Mouse (Mus musculus): ENCODE data around the gene Cabp2. TPM values are rescaled to one million over a fixed set of nuclear protein-coding genes. Genes with fewer than 3 reads are reported as not detected.
A peak's percentile ranks its signal among the peaks of the same experiment; 100 is the strongest.

Gene Cabp2
- total RNA-seq, 2 experiments from 2014 or later = not detected

GRCm38 (mm10) chr19:4075531-4075930, 5.8 kb upstream of the Cabp2 start:
- no peak for ATAC-seq (replicated peaks; ENCODE audit: poor library complexity)

GRCm38 (mm10) chr19:4079594-4079993, 1.8 kb upstream of the Cabp2 start:
- ATAC-seq (replicated peaks; ENCODE audit: poor library complexity) = peak; percentile 63

DNA sequence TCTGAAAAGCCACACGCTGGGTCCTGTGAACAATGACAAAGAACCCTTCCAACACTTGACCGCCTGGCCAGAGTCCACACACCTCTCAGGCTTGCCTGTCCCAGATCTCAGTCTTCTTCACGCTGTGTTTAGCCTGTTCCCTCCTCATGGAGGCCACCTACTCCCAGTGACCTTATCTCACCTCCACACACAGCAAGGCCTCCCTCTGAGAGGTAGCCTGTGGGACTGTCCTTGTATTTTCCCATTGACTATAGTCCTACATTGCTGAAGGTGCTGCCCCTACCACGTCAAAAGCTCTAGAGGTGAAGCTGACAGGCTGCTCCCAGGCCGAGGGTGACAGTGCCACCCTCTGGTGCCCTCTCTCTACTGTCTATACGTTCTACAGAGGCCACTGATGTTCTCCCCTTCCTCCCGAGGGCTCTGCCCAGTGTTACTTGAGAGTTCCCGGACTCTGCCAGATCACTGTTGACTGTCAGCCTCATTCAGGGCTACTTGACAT, 818 bp upstream of the Cabp2 start:
- ATAC-seq (replicated peaks; ENCODE audit: poor library complexity) = peak; percentile 79

- ATAC-seq (replicated peaks; ENCODE audit: poor library complexity) = no peak
These were observed 1.0 kb downstream of the Cabp2 start for GRCm38 (mm10) chr19:4082219-4082965.

- ATAC-seq (replicated peaks; ENCODE audit: poor library complexity) = no peak
These were observed 1.9 kb downstream of the Cabp2 start for GRCm38 (mm10) chr19:4083316-4083715.

DNA sequence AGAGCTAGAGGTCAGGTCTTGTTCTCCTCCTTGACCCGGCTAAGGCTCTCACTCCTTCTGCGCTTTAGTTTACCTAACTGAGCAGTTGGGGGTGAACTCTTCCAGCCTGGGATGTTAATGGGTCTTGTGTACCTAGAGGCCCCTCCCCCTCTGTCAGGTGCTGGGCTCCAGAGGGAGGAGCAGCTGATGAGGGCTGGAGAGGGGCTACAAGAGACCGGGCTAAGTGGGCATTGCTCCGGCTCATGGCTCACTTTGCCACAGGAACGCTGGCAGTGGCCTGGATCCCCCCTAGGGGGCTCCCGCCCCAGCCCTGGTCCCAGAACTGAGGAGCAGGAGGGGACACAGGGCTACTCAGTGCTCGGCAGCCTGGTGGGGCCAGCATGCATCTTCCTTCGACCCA, 2.4 kb downstream of the Cabp2 start:
- no peak for ATAC-seq (replicated peaks; ENCODE audit: poor library complexity)

DNA sequence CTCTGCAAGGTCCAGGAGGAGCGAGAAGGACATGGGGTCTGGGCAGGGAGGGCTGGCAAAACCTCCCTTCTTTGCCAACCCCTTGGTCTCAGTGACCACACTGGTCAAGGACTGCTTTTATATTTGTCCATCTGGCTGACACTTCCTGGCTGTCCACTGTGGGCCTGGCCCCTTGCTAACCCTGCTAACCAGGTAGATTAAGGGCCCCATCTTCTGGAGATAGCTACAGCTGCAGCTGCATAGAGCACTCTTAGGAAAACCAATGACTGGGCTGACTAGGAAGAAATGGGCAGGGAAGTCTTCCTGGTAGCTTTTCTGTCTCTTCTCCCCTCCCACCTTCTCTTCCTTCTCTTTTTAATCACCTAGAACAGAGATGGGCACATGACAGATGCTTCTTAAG, 3.6 kb downstream of the Cabp2 start:
- ATAC-seq (replicated peaks; ENCODE audit: poor library complexity) = no peak

DNA sequence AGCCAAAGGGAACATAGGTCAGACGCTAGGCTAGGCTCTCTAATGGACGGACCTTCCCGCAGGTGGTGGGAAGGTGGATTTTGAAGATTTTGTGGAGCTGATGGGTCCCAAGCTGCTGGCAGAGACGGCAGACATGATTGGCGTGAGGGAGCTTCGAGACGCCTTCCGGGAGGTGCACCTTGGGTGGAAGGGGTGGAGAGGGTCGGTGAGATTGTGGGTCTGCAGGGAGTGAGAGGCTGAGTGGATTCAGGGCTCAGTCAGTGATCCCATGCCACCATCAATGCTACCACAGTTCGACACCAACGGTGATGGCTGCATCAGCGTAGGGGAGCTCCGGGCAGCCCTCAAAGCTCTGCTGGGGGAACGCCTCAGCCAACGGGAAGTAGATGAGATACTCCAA, 4.8 kb downstream of the Cabp2 start:
- ATAC-seq (replicated peaks; ENCODE audit: poor library complexity) = no peak

DNA sequence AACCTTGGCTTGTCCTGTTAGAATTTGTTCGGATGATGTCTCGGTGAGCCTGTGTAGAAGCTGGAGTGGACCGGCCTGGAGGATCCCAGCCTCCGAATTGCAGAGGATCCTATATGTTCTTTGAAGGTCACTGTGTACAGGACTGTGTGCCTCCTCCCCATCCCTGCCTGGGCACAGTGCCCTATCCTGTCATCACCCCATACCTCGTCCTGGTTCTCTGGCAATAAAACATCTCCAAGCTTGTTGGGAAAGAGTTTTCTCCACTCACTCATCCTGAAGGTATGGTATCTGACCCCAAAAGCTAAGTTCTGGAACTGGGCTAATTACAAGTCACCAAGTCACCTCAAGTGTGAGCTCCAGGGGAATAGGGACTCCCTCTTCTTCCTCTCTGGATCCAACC, 5.7 kb downstream of the Cabp2 start:
- no peak for ATAC-seq (replicated peaks; ENCODE audit: poor library complexity)

DNA sequence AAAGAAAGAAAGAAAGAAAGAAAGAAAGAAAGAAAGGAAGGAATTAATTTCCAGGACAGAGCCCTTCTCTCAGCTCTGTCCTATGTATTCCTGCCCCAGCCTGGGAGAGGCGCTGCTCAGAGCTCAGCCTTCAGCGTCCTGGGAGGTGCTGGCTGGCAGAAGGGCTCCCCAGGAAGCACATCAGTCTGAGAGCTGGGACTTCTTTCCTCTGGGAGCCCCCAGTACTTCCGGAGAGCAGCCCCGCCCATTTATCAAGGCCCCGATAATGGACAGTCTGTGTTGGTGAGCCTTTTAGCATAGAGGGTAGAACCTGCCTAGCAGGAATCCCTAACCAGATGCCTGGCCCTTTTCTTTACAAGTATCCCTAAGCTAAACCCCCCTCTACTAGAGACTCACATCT, 6.8 kb downstream of the Cabp2 start:
- no peak for ATAC-seq (replicated peaks; ENCODE audit: poor library complexity)

GRCm38 (mm10) chr19:4089128-4089527, 7.8 kb downstream of the Cabp2 start:
- no peak for ATAC-seq (replicated peaks; ENCODE audit: poor library complexity)

DNA sequence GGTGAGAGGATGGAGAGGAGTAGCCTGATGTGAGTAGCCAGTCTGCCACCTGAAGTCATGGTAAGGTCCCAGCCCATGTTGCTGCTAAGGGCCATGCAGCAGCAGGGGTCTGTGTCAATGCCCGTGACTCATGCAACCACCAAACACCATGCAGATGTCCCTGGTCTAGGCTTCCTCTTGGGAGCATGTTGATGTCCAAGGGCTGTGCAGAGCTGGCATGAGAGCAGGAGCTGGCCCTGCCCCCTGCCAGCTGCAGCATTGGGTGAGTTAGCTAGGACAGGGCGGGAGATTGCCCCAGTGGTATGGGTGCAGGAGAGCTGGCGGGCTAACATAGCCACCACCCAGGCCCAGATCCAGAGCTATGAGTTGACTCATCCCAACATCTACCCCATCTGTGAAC, 9.1 kb downstream of the Cabp2 start:
- ATAC-seq (replicated peaks; ENCODE audit: poor library complexity) = no peak

DNA sequence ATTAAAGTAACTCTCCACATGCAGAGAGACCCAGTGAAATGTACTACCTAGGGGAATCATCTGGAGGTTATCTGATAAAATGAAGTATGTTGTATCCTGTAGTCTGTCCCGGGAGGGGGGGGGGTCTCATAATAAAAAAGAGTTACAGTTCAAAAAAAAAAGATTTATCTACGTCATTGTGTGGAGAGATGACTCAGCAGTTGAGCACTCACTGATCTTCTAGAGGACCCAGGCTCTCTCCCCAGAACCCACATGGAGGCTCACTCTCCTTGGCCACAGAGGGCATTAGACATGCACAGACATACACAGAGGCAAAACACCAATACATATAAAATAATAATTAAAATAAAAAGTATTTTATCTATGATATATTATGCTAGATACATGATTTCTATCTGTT, 10.0 kb downstream of the Cabp2 start:
- no peak for ATAC-seq (replicated peaks; ENCODE audit: poor library complexity)

DNA sequence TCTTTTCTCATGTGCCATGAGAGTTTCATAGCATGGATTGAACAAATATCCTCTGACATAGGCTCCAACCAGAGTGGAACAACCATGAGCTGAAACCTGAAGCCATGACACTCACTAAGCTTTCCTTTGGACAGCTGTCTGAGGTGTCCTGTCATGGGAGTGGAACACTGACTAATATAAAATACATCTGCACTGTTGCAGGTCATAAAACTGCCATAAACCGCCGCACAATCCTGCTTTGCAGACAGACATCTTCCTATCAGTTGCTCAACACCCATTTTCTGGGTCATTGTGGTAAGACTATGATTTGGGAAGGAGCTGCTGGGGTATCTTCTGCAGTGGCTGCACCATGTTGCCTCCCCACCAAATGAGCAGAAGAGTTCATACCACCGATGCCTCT, 11.4 kb downstream of the Cabp2 start:
- ATAC-seq (replicated peaks; ENCODE audit: poor library complexity) = peak; percentile 6

DNA sequence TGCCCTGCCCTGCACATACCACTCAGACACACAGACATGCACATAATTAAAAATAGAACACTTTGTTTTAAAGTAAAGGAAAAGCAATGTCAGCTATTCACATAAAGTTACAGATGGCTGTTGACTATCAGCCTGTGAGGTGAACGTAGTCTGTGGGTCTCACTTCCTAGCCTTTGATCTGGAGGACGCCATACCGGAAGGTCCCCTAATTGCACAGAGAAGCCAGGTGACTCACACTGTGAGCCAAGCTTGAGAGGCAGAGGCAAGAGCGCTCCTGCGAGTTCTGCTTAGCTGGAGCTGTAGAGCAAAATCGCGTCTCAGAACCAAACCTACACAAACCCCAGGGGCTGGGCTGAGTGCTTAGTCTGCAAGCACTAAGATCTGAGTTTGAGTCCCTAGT, 12.4 kb downstream of the Cabp2 start:
- no peak for ATAC-seq (replicated peaks; ENCODE audit: poor library complexity)

DNA sequence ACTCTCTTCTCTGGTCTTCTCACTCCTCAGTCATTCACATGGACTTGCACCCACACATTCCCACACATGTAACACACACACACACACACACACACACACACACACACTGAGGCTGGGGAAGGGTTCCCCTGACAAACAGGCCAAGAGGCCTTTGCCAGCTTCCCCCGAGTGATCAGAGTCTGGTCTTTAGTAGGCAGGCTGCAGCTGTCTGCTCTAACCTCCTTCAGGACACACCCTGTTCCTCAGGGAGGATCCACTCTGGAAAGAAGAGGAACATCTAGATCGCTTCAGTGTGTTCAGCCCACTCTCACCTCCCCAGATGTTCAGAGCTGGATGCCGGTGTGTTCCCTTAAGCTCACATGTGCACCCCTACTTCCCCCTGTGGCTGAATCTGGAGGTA, 13.0 kb downstream of the Cabp2 start:
- no peak for ATAC-seq (replicated peaks; ENCODE audit: poor library complexity)

DNA sequence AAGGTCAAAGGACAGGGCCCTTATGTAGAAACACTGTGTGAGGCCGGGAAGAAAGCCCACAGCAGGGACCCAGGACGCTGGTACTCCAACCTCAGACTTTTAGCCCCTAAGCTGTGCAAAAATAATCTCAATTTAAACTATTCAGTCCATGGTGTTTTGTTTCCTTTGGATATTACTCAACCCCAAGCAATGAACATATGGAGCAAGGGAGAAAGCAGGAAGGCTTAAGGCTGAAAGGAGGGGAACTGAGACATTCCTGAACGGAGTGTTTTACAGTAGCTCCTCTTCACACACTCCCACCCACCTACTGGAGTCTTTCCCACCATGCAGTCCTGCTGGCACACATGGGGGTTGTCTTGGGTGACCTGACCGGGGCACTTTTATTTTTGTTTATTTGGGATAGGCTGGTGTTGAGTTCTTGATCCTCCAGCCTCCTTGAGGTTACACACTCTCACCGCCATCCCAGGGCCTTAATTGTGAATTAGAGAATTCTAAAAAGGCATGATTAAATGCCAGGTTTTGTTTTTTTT, 13.5 kb downstream of the Cabp2 start:
- no peak for ATAC-seq (replicated peaks; ENCODE audit: poor library complexity)

GRCm38 (mm10) chr19:4095802-4096201, 14.4 kb downstream of the Cabp2 start:
- no peak for ATAC-seq (replicated peaks; ENCODE audit: poor library complexity)

DNA sequence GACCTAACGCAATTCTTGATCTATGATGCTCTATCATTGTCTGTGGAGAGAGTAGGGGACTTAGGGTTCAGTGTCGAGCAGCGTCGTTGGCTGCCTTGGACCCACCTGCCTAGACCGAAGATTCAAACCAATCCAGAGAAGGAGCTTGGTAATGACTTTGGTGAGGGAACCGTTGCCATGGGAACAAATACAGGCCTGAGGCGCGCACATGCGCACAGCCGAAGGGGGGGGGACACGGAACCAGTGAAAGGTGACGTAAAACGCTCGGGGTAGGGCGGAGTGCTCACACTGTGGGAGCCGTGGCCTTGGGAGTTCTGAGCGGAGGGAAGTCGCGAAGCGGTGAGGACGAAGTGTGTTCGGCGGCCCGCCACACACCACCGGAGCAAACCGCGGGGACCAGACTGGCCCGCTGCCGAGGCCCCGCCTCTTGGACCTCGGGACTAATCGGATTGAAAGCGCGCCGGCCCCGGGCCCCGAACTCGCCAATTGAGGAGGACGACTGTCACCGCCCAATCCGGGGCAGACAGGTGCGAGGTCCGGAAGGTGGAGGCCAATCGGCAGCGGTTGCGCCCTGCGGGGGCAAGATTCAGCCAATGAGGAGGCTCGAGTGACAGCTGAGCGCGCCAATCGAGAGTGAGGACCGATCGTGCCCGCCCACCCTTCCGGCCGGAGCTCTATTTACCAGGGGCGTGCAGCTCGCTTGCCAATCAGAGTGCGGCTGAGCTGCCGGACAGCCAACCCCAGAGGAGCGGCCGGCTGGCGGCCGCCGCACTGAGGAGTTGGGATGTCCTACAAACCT, 15.5 kb downstream of the Cabp2 start, which contains the start of gene Cdk2ap2:
Gene Cdk2ap2 (plus strand): TSS at position 541 of the 799 bp plus-strand sequence.
- peak; percentile 76 for ATAC-seq (replicated peaks; ENCODE audit: poor library complexity)

DNA sequence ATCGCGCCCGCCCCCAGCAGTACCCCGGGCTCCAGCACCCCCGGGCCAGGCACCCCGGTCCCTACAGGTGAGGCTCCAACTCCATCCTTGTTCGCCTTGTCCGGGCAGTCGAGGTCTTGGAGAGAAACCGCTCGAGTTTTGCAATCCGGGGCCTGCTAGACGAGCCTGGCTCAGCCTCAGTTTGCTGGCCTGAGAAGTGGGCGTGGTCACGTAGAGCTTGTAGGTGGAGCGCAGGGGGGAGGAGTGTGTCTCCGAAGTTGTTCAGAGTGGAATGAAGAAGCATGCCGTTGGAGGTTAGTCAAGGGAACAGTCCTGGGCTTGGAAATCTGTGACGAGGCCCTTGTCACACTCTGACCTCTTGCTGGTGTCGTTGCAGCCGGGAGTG, 16.1 kb downstream of the Cabp2 start:
- peak; percentile 41 for ATAC-seq (replicated peaks; ENCODE audit: poor library complexity)

- no peak for ATAC-seq (replicated peaks; ENCODE audit: poor library complexity)
These were observed 17.0 kb downstream of the Cabp2 start for GRCm38 (mm10) chr19:4098426-4098825.

GRCm38 (mm10) chr19:4099056-4099455, 17.7 kb downstream of the Cabp2 start:
- peak; percentile 56 for ATAC-seq (replicated peaks; ENCODE audit: poor library complexity)
